Mouse (Mus musculus): ENCODE measurements at regions not wholly inside any gene's neighbourhood (a gene's known extent, or its start where the extent isn't known, plus 50 kb on each side); places are given as distances from the start of the nearest gene placed in this dataset.
"Not testable (repeated sequence)": the region's sequence is repeated elsewhere in the genome, so short reads cannot be mapped to it uniquely, and the experiment has no call there.

GRCm38 (mm10) chr5:75403531-75403930 is 171.2 kb upstream of the Kit start:
- DNase-seq: no peak
- intact Hi-C loops (cut with DNase I): no loop called here

GRCm38 (mm10) chr5:75404601-75405285 is 170.0 kb upstream of the Kit start:
- intact Hi-C loops (cut with DNase I): no loop called here
- no peak for DNase-seq

- intact Hi-C loops (cut with DNase I): no loop called here
These were observed 169.2 kb upstream of the Kit start for GRCm38 (mm10) chr5:75405496-75405895.

GRCm38 (mm10) chr5:75407686-75408085 is 167.0 kb upstream of the Kit start:
- intact Hi-C loops (cut with DNase I): no loop called here
- no peak for DNase-seq

More at GRCm38 (mm10) chr5:75405496-75405895, 169.2 kb upstream of the Kit start:
- peak; percentile 30 for DNase-seq

GRCm38 (mm10) chr5:75410240-75411186 is 164.2 kb upstream of the Kit start:
- intact Hi-C loops (cut with DNase I): no loop called here
- DNase-seq: no peak

GRCm38 (mm10) chr5:75419282-75419681 is 155.4 kb upstream of the Kit start:
- DNase-seq; intact Hi-C loops (cut with DNase I): not testable (repeated sequence)

- DNase-seq: no peak
- intact Hi-C loops (cut with DNase I): no loop called here
These were observed 141.8 kb upstream of the Kit start for GRCm38 (mm10) chr5:75432885-75433284.

GRCm38 (mm10) chr5:75437924-75438323 is 136.8 kb upstream of the Kit start:
- no peak for DNase-seq
- intact Hi-C loops (cut with DNase I): no loop called here

GRCm38 (mm10) chr5:75444024-75444604 is 130.6 kb upstream of the Kit start:
- DNase-seq: no peak
- intact Hi-C loops (cut with DNase I): no loop called here

GRCm38 (mm10) chr5:75446386-75446785 is 128.3 kb upstream of the Kit start:
- intact Hi-C loops (cut with DNase I): no loop called here

GRCm38 (mm10) chr5:75449913-75450525 is 124.7 kb upstream of the Kit start:
- DNase-seq: peak; percentile 64
- intact Hi-C loops (cut with DNase I): no loop called here

More at GRCm38 (mm10) chr5:75446386-75446785, 128.3 kb upstream of the Kit start:
- DNase-seq: no peak

- intact Hi-C loops (cut with DNase I): no loop called here
- DNase-seq: no peak
These were observed 124.2 kb upstream of the Kit start for GRCm38 (mm10) chr5:75450564-75450963.

- peak; percentile 28 for DNase-seq
- intact Hi-C loops (cut with DNase I): no loop called here
These were observed 123.6 kb upstream of the Kit start for GRCm38 (mm10) chr5:75451081-75451480.

- intact Hi-C loops (cut with DNase I): no loop called here
- peak; percentile 49 for DNase-seq
These were observed 123.0 kb upstream of the Kit start for GRCm38 (mm10) chr5:75451693-75452092.

GRCm38 (mm10) chr5:75453757-75454390 is 120.8 kb upstream of the Kit start:
- intact Hi-C loops (cut with DNase I): no loop called here
- DNase-seq: peak; percentile 42

- intact Hi-C loops (cut with DNase I): no loop called here
- no peak for DNase-seq
These were observed 119.7 kb upstream of the Kit start for GRCm38 (mm10) chr5:75454961-75455541.

- no peak for DNase-seq
- intact Hi-C loops (cut with DNase I): no loop called here
These were observed 117.3 kb upstream of the Kit start for GRCm38 (mm10) chr5:75457403-75457802.

GRCm38 (mm10) chr5:75458317-75458716 is 116.4 kb upstream of the Kit start:
- intact Hi-C loops (cut with DNase I): no loop called here
- DNase-seq: no peak

- no peak for DNase-seq
- intact Hi-C loops (cut with DNase I): no loop called here
These were observed 114.9 kb upstream of the Kit start for GRCm38 (mm10) chr5:75459758-75460354.
